Mouse (Mus musculus) olfactory bulb, adult 2 months (tissue): ENCODE measurements at regions not wholly inside any gene's neighbourhood (a gene's known extent, or its start where the extent isn't known, plus 50 kb on each side); places are given as distances from the start of the nearest gene placed in this dataset.

Experiments used
- CTCF ChIP-seq: fragments of 200-500 bp; IDR thresholded peaks from 2 replicates; pipeline ENCODE4 v1.5.1; 2012; ENCODE audit warnings: low read depth, mild to moderate bottlenecking, low read length, moderate library complexity; ENCODE audit not compliant: insufficient read depth
- POLR2A ChIP-seq: fragments of 200-500 bp; IDR thresholded peaks from 2 replicates; pipeline ENCODE4 v1.6.1; 2012; ENCODE audit warnings: mild to moderate bottlenecking, low read depth, low read length, moderate library complexity; ENCODE audit not compliant: insufficient read depth

DNA sequence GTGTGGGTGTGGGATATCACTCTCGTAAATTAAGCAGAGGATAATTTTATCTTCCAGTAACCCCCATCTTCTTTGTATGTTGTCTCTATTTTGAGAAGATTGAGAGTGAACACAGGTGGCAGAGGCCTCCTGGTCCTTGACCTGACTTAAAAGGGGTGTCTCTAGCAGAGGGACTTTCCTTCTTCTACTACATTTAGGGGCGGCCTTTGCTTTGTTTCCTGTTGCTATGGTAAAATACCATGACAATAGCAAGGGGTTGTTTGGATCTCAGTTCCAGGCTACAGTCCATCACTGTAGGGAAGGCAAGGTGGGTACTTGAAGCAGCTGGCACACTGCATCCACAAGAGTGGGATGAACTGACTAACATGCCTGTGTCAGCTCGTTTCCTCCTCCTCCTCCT, 189.3 kb upstream of the Stt3b start:
- TF ChIP-seq POLR2A (no peak), CTCF (no peak)
